Mouse (Mus musculus) heart, postnatal 4 days (tissue): Measurements from ENCODE around the gene Jkamp. TPM values are rescaled to one million over a fixed set of nuclear protein-coding genes. Genes with fewer than 3 reads are reported as not detected.
"Not testable (repeated sequence)": the region's sequence is repeated elsewhere in the genome, so short reads cannot be mapped to it uniquely, and the experiment has no call there.

Source experiments
- DNase-seq: peaks from one replicate; pipeline ENCODE4 v3.0.0; 2021
- total RNA-seq, 2 experiments: library from RNA; stranded (reverse); gene quantifications; 2 replicates each; pipeline ENCODE4 v1.2.3; 2021

The Jkamp gene
- total RNA-seq, result 10 to 100 TPM; 33.2 to 36.1 TPM

- DNase-seq, result peak; percentile 100
Measured at GRCm38 (mm10) chr12:72085329-72086165, at the start of gene Jkamp, which contains the start of gene L3hypdh. Gene Jkamp (plus strand): TSS chr12:72085589. Gene L3hypdh (minus strand): TSS chr12:72085439.

DNA sequence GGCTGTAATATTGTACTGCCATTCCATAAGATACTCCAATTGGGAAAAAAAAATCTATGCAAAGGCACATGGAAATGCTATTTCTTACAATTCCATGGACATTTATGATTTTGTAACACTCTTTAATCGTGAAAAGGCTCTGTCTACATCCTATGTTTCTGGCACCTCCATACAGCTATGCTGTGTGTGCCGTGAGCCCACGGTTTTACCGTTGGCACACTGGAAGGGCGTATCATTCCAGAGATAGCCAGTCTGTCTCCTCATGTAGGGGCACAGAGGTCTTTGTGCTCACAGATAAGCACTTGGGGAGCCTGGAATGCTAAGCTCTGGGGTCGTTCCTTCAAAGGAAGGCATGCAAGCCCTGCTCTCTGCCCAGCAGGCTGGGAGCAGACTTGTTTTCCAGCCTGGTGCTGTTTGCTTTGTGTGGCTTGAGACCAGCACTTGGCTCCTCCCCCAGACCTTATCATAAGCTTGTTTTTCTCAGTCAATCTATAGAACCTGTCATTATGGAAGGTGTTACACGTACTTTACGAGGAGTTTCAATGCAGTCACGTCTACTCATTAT is 49.2 kb upstream of the Jkamp start:
- no peak for DNase-seq

- DNase-seq, result no peak
Measured at GRCm38 (mm10) chr12:72037049-72037448, 48.3 kb upstream of the Jkamp start.

DNA sequence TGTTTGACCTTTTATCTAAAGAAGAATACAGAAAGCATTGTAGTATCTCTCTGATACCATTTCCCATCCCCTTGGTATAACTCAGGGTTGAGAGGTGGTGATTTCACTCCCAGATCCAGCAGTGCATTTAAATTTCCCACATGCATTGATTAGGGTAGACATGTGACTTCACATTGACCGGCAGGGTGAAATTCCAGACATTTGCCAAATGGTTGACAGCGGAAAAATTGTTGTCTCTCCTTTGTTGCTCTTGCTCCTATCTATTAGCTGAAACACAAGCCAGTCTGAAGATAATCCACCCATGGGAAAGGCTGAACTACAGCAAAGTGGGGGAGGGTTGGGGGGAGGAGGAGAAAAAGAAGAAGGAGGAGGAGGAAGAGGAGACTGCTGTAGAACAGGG is 46.5 kb upstream of the Jkamp start:
- DNase-seq, result no peak

- no peak for DNase-seq
Measured at GRCm38 (mm10) chr12:72039501-72039900, 45.9 kb upstream of the Jkamp start.

DNA sequence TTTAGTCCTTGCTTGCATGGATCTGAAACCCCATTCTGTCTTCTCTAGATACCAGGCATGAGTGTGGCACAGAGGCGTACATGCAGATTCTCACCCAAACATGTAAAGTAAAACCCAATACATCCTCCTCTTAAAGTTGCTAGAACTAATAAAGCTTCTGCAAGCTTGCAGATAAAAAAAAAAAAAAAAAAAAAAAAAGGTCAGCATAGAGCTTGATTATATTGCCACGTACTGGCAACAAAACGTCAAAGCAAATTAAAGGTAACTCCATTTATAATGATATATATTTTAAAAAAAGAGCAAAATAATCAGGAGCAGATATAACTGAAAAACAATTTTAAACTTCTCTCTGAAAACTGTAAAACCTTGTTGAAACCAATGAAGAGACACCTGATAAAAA is 44.2 kb upstream of the Jkamp start:
- no peak for DNase-seq

- no peak for DNase-seq
Measured at GRCm38 (mm10) chr12:72047513-72047912, 37.9 kb upstream of the Jkamp start.

DNA sequence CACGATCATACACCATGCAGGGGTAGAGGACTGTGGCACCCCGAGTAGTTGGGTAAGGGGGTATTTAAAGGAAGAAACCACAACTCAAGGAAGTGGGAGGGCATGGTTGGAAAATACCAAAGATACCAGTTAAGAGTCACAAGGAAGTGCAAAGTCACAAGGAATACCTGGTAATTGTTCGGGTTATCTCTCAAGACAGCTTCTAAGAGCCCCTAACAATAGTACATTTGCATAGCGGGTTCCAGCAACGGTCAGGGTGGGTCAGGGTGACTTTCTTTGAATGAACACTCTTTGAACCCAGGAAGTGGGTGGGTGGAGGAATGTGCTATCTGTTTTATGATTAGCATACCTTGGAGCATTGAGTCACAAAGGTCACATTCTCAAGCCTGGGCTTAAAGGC is 35.2 kb upstream of the Jkamp start:
- not testable (repeated sequence) for DNase-seq

DNA sequence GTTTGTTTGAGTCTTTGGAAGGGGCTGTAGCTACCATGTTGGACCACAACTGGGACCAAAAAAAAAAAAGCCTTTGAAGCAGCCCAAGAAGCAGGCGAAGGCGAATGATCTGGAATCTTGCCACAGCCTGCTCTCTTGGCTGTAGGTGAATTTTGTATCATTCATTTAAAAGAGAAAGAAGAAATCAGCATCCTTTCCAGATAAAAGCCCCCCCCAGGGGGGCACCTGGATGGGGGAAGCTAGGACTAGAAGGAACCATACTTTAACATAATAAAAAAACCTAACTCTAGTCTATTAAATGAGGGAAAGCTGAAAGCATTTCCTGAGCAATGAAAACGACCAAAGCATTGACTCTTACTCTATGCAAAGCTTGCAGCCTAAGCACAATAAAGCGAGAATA is 34.6 kb upstream of the Jkamp start:
- no peak for DNase-seq

- no peak for DNase-seq
Measured at GRCm38 (mm10) chr12:72052571-72052970, 32.8 kb upstream of the Jkamp start.

- DNase-seq, result peak; percentile 22
Measured at GRCm38 (mm10) chr12:72053303-72053702, 32.1 kb upstream of the Jkamp start.

GRCm38 (mm10) chr12:72053851-72054250 is 31.5 kb upstream of the Jkamp start:
- no peak for DNase-seq

- DNase-seq, result no peak
Measured at GRCm38 (mm10) chr12:72057780-72058179, 27.6 kb upstream of the Jkamp start.

DNA sequence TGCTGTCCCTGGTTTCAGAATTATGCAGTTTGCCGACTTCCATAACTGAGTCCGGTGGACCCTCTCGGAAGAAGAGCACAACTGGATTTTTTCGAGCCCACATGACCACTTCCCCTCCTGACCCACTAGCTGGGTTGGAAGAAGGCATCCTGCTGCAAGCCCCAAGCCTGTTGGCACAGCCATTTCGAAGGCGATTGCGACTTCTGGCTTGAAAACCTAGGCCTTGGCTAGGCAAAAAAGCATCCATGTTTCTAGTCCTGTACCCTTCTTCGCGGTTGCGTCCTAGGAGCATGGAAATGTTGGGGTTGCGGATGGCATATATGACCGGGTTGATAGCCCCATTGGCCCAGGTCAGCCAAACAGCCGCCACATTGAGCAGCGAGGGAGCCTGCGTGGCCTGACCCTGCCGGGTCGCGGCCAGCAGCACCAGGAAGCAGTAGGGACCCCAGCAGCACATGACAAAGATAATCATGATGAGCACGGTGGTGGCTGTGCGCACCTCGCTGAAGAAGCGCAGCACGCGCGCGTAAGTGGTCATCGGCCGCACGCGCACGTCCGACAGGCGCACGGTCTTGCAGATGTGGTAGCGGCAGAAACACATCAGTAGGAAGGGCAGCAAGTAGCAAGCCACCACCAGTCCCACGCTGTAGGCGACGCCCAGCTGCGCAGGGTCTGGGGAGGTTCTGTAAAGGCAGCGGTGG is 15.6 kb upstream of the Jkamp start:
- DNase-seq, result no peak

DNA sequence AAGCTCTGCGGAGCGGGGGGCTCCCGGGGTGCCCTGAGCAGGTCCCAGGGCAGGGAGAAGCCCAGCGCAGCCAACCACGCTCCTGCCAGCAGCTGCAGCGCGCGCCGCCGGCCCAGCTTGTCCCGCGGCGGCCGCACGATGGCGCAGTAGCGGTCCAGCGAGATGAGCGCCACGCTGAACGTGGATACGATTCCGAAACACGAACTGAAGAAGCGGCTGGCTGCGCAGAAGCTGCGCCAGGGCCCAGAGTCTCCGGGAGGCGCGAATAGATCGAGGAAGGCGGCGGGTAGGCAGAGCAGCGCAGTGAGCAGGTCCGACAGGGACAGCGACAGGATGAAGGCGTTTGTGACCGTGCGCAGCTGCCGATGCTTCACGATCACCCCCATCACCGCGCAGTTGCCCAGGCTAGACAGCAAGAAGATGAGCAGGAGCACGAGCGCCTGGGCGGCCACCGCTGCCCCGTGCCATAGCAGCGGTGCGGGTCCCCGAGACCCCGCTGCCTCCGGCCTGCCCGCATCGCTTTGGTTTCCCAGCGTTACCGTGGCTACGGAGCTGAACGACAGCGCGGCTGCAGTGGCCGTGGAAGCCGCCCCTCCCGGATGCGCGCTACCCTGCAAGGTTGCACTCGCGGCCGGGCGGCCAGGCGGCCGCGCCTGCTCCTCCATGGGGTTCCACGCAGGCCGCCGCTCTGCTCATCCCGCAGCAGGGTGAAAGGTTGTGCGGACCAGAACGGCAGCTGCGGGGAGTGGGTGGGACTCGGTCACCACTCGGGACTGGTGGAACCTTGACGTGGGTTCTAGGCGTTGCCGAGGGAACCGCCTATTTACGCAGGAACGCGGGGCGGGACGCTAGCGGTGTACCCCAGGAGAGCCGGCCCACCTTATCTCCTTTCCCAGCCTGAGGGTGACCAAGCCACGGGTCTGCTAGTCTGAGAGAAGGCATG is 14.8 kb upstream of the Jkamp start, which contains the start of gene Gpr135:
TSS of gene Gpr135 (minus strand) at position 799 of the 943 bp plus-strand sequence.
- DNase-seq, result peak; percentile 87

GRCm38 (mm10) chr12:72078248-72078647 is 7.1 kb upstream of the Jkamp start:
- no peak for DNase-seq

GRCm38 (mm10) chr12:72081961-72082360 is 3.4 kb upstream of the Jkamp start:
- DNase-seq, result no peak

- DNase-seq, result peak; percentile 33
Measured at GRCm38 (mm10) chr12:72082370-72082769, 3.0 kb upstream of the Jkamp start.

DNA sequence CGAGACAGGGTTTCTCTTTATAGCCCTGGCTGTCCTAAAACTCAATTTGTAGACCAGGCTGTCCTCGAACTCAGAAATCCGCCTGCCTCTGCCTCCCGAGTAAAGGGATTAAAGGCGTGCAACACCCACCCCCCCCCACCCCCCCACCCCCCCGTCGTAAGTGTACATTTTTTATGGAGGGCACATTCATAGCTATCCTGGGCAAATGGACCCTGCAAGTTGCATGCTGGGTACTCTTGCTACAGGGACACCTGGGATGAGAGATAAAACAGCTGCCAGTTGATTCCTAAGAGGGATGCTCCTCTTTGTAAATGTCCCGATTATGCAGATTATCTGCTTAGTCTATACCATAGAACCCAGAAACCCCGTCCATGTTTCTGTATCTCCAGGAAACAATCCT is 2.1 kb upstream of the Jkamp start:
- DNase-seq, result no peak

DNA sequence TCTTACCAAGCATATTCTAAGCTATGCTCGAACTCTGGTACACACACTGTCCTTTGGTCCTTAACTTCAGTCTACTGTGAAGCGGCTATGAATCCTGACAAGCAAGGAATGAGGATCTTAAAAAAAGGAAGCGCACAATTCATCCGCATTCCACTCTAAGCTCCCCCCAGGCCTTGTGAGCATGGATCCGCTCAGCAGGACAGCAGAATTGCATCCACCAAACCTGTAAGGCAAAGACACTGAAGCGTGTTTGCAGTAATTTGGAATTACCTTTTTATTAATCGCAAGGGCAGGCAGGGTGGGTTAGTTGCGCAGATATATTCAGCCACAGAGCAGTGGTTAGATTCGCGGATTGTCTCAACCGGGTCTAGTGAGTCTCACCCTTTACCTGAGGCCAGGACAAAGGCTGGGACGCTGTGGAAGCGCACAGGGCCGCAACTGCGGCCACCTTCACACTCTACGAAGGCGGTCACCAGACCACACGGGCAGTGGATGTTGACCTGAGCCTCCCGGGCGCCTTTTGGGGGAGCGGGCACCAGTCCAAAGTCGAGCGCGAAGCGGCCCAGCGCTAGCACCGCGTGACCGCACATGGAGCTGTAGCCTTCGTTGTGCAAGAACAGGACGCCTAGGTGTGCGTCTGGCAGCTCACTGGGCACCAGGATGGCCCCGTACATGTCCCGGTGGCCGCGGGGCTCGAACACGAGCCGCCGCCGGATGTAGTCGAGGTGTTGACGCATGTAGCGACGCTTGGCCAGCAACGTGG is 947 bp upstream of the Jkamp start:
- DNase-seq, result peak; percentile 77

DNA sequence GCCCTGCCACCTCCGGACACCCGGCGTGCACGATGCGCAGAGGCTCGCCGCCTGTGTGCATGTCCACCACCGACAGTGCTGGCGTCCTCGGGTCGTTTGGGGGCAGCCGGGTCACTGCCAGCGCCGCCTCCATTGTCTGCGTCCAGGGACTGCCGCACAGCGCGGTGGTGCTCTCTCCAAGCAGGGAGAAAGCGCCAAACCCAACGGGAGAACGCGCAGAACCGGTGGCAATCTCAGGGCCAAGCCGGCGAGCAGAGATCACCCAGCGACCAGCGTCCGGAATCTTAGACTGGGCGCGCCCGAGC is 413 bp upstream of the Jkamp start:
- no peak for DNase-seq
